Mouse (Mus musculus) stomach, postnatal 0 days (tissue): ENCODE measurements at regions not wholly inside any gene's neighbourhood (a gene's known extent, or its start where the extent isn't known, plus 50 kb on each side); places are given as distances from the start of the nearest gene placed in this dataset.

Source experiments
- ATAC-seq: fragments of 200-750 bp; cut with Nextera tagmentation; 2 replicates; pipeline ENCODE4 v1.8.0; 2017; ENCODE audit not compliant: low FRiP score, low TSS enrichment
- DNase-seq: peaks from one replicate; pipeline ENCODE4 v3.0.0-alpha.2; 2016; ENCODE audit warnings: low spot score
- H3K27ac ChIP-seq: fragments of 300-500 bp; sonication (generic); replicated peaks from 2 replicates; pipeline ENCODE4 v1.5.1; 2014; ENCODE audit warnings: mild to moderate bottlenecking, control low read depth
- H3K27me3 ChIP-seq: fragments of 300-500 bp; sonication (generic); 2 replicates; pipeline ENCODE4 v1.6.1; 2014; ENCODE audit warnings: low read length; ENCODE audit not compliant: control insufficient read depth, insufficient read depth
- H3K36me3 ChIP-seq: fragments of 300-500 bp; sonication (generic); 2 replicates; pipeline ENCODE4 v1.6.1; 2014; ENCODE audit warnings: low read length, mixed read lengths; ENCODE audit not compliant: control insufficient read depth, insufficient read depth
- H3K4me1 ChIP-seq: fragments of 300-500 bp; sonication (generic); replicated peaks from 2 replicates; pipeline ENCODE4 v1.6.1; 2014; ENCODE audit warnings: antibody characterized with exemption; ENCODE audit not compliant: control insufficient read depth, insufficient read depth
- H3K4me2 ChIP-seq: fragments of 300-500 bp; sonication (generic); replicated peaks from 2 replicates; pipeline ENCODE4 v1.6.1; 2014; ENCODE audit warnings: low read depth, mild to moderate bottlenecking, control low read depth, moderate library complexity
- H3K4me3 ChIP-seq: fragments of 300-500 bp; sonication (generic); 2 replicates; pipeline ENCODE4 v1.5.1; 2014; ENCODE audit warnings: low read depth, low read length, control low read depth
- H3K9ac ChIP-seq: fragments of 300-500 bp; sonication (generic); 2 replicates; pipeline ENCODE4 v1.6.1; 2014; ENCODE audit warnings: mild to moderate bottlenecking, low read length, control low read depth, mixed read lengths
- H3K9me3 ChIP-seq: fragments of 300-500 bp; sonication (generic); 2 replicates; pipeline ENCODE4 v1.6.1; 2016; ENCODE audit warnings: low read length; ENCODE audit not compliant: control insufficient read depth
- CTCF ChIP-seq: IDR thresholded peaks from 2 replicates; pipeline ENCODE4 v1.5.1; 2016; ENCODE audit warnings: antibody characterized with exemption, low read depth, mild to moderate bottlenecking, moderate library complexity
- EP300 ChIP-seq: optimal IDR thresholded peaks from 2 replicates; pipeline ENCODE3; 2016; ENCODE audit warnings: antibody characterized with exemption
- WGBS: fragments of 180-500 bp; shearing (Covaris S2); extraction: QIAGEN DNeasy Blood & Tissue Kit; methylation state at CpG from one replicate; pipeline ENCODE4 v1.1.7; 2014; 5-methylcytosine and 5-hydroxymethylcytosine counted together

- no peak overlapping the region for H3K27ac ChIP-seq
- no peaks in the 10 kb centered on the region for H3K9me3 ChIP-seq
- H3K36me3 ChIP-seq = no peaks in the 10 kb centered on the region
- no peaks in the 10 kb centered on the region for H3K4me1 ChIP-seq
- H3K27me3 ChIP-seq = no peaks in the 10 kb centered on the region
- H3K4me3 ChIP-seq = no peak overlapping the region
- ATAC-seq (no peak), DNase-seq (no peak)
- WGBS = 88% methylated on average over 12 of the region's 12 CpGs
- TF ChIP-seq EP300 (no peak), CTCF (no peak)
- no peak overlapping the region for H3K9ac ChIP-seq
- H3K4me2 ChIP-seq = no peak overlapping the region
These were observed 354.4 kb downstream of the Ajap1 start for GRCm38 (mm10) chr4:153128162-153128561.

- ATAC-seq (no peak), DNase-seq (no peak)
- 31% methylated on average over 6 of the region's 6 CpGs for WGBS
These were observed 362.1 kb downstream of the Ajap1 start for GRCm38 (mm10) chr4:153120480-153120879.

GRCm38 (mm10) chr4:153119647-153120102 lies 362.9 kb downstream of the Ajap1 start:
- H3K9ac ChIP-seq = no peak overlapping the region
- no peak overlapping the region for H3K4me3 ChIP-seq
- no peaks in the 10 kb centered on the region for H3K9me3 ChIP-seq
- no peaks in the 10 kb centered on the region for H3K4me1 ChIP-seq
- no peak for ATAC-seq
- no peak overlapping the region for H3K4me2 ChIP-seq
- H3K27me3 ChIP-seq = no peaks in the 10 kb centered on the region
- H3K36me3 ChIP-seq = no peaks in the 10 kb centered on the region
- H3K27ac ChIP-seq = no peak overlapping the region
- no peak for DNase-seq
- TF ChIP-seq EP300 (no peak), CTCF (no peak)
- 68% methylated on average over 4 of the region's 4 CpGs for WGBS

More at GRCm38 (mm10) chr4:153120480-153120879, 362.1 kb downstream of the Ajap1 start:
- Histone ChIP-seq H3K4me2 (no peak overlapping the region), H3K36me3 (no peaks in the 10 kb centered on the region), H3K4me1 (no peaks in the 10 kb centered on the region), H3K27me3 (no peaks in the 10 kb centered on the region), H3K9me3 (no peaks in the 10 kb centered on the region), H3K4me3 (no peak overlapping the region), H3K9ac (no peak overlapping the region), H3K27ac (no peak overlapping the region)
- TF ChIP-seq CTCF = no peak
- no peak for TF ChIP-seq EP300

- H3K9ac ChIP-seq = no peak overlapping the region
- no peak for ATAC-seq
- H3K36me3 ChIP-seq = no peaks in the 10 kb centered on the region
- H3K4me3 ChIP-seq = no peak overlapping the region
- H3K4me1 ChIP-seq = no peaks in the 10 kb centered on the region
- 66% methylated on average over 14 of the region's 14 CpGs for WGBS
- no peak overlapping the region for H3K4me2 ChIP-seq
- no peaks in the 10 kb centered on the region for H3K9me3 ChIP-seq
- DNase-seq = no peak
- no peak overlapping the region for H3K27ac ChIP-seq
- H3K27me3 ChIP-seq = no peaks in the 10 kb centered on the region
- TF ChIP-seq EP300 = no peak
These were observed 363.6 kb downstream of the Ajap1 start for GRCm38 (mm10) chr4:153118824-153119646.

- TF ChIP-seq EP300 = no peak
- TF ChIP-seq CTCF = no peak
- Histone ChIP-seq H3K9me3 (no peaks in the 10 kb centered on the region), H3K36me3 (no peaks in the 10 kb centered on the region), H3K4me1 (no peaks in the 10 kb centered on the region), H3K27me3 (no peaks in the 10 kb centered on the region), H3K4me2 (no peak overlapping the region), H3K4me3 (no peak overlapping the region), H3K9ac (no peak overlapping the region), H3K27ac (no peak overlapping the region)
- ATAC-seq (no peak), DNase-seq (no peak)
- 47% methylated on average over 7 of the region's 7 CpGs for WGBS
These were observed 367.6 kb downstream of the Ajap1 start for GRCm38 (mm10) chr4:153114998-153115397.

- no peak for TF ChIP-seq EP300
- no peak for TF ChIP-seq CTCF
- H3K9ac ChIP-seq = no peak overlapping the region
- H3K9me3 ChIP-seq = no peaks in the 10 kb centered on the region
- 75% methylated on average over 2 of the region's 2 CpGs for WGBS
- H3K4me3 ChIP-seq = no peak overlapping the region
- H3K27ac ChIP-seq = no peak overlapping the region
- no peak for DNase-seq
- no peaks in the 10 kb centered on the region for H3K36me3 ChIP-seq
- no peak for ATAC-seq
- H3K4me2 ChIP-seq = no peak overlapping the region
- no peaks in the 10 kb centered on the region for H3K27me3 ChIP-seq
- H3K4me1 ChIP-seq = no peaks in the 10 kb centered on the region
These were observed 369.0 kb downstream of the Ajap1 start for GRCm38 (mm10) chr4:153113577-153113976.
